Mouse (Mus musculus): ENCODE measurements at regions not wholly inside any gene's neighbourhood (a gene's known extent, or its start where the extent isn't known, plus 50 kb on each side); places are given as distances from the start of the nearest gene placed in this dataset.

DNA sequence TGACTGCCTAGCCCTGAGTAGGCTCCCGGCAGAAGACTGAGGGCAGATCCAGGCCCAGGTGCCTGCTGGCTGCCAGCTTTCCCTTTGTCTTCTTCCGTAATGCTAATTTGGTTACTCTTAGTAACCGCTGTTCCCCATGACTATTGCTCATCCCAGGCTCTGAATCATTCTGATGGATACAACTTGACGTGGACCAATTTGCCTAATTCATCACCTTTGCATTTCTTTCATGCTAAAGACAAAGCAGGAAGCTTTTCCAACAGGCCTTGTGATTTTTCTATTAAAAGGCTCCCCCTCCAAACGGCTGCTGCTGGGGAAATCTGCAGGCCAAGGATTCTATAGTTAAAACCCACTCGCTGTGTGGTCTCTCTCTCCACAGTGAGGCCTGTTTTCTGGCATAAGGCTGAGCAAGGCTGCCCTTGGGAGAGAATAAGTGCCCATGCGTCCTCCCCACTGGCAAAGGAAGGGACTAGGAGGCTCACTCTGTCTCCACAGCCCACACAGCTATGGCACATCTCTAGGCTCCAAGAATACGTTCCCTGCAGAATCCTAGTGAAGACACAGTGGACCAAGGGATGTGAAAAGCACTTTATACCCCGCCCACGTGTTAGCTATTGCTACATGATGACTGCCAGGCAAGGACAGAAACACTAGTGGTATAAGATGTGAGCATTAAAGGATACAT lies 304.6 kb downstream of the 3100002H09Rik start:
- no peak for TF ChIP-seq POLR2A (IDR thresholded peaks at IDR 0.05; ENCODE audit: borderline replicate concordance, extremely low read depth, insufficient read depth, insufficient read length, poor library complexity, severe bottlenecking)
- no peak for TF ChIP-seq CTCF (IDR thresholded peaks at IDR 0.05; ENCODE audit: borderline replicate concordance, extremely low read depth, insufficient read depth, insufficient read length)

Measured in brain, embryonic 14.5 days (tissue).